Mouse (Mus musculus) stomach, postnatal 0 days (tissue): Measurements from ENCODE around the gene Nop10. TPM values are rescaled to one million over a fixed set of nuclear protein-coding genes. Genes with fewer than 3 reads are reported as not detected.

Source experiments
- ATAC-seq: fragments of 200-750 bp; cut with Nextera tagmentation; 2 replicates; pipeline ENCODE4 v1.8.0; 2017; ENCODE audit not compliant: low FRiP score, low TSS enrichment
- DNase-seq: peaks from one replicate; pipeline ENCODE4 v3.0.0-alpha.2; 2016; ENCODE audit warnings: low spot score
- H3K27ac ChIP-seq: fragments of 300-500 bp; sonication (generic); replicated peaks from 2 replicates; pipeline ENCODE4 v1.5.1; 2014; ENCODE audit warnings: mild to moderate bottlenecking, control low read depth
- H3K27me3 ChIP-seq: fragments of 300-500 bp; sonication (generic); 2 replicates; pipeline ENCODE4 v1.6.1; 2014; ENCODE audit warnings: low read length; ENCODE audit not compliant: control insufficient read depth, insufficient read depth
- H3K36me3 ChIP-seq: fragments of 300-500 bp; sonication (generic); 2 replicates; pipeline ENCODE4 v1.6.1; 2014; ENCODE audit warnings: low read length, mixed read lengths; ENCODE audit not compliant: control insufficient read depth, insufficient read depth
- H3K4me1 ChIP-seq: fragments of 300-500 bp; sonication (generic); replicated peaks from 2 replicates; pipeline ENCODE4 v1.6.1; 2014; ENCODE audit warnings: antibody characterized with exemption; ENCODE audit not compliant: control insufficient read depth, insufficient read depth
- H3K4me2 ChIP-seq: fragments of 300-500 bp; sonication (generic); replicated peaks from 2 replicates; pipeline ENCODE4 v1.6.1; 2014; ENCODE audit warnings: low read depth, mild to moderate bottlenecking, control low read depth, moderate library complexity
- H3K4me3 ChIP-seq: fragments of 300-500 bp; sonication (generic); 2 replicates; pipeline ENCODE4 v1.5.1; 2014; ENCODE audit warnings: low read depth, low read length, control low read depth
- H3K9ac ChIP-seq: fragments of 300-500 bp; sonication (generic); 2 replicates; pipeline ENCODE4 v1.6.1; 2014; ENCODE audit warnings: mild to moderate bottlenecking, low read length, control low read depth, mixed read lengths
- H3K9me3 ChIP-seq: fragments of 300-500 bp; sonication (generic); 2 replicates; pipeline ENCODE4 v1.6.1; 2016; ENCODE audit warnings: low read length; ENCODE audit not compliant: control insufficient read depth
- CTCF ChIP-seq: IDR thresholded peaks from 2 replicates; pipeline ENCODE4 v1.5.1; 2016; ENCODE audit warnings: antibody characterized with exemption, low read depth, mild to moderate bottlenecking, moderate library complexity
- EP300 ChIP-seq: optimal IDR thresholded peaks from 2 replicates; pipeline ENCODE3; 2016; ENCODE audit warnings: antibody characterized with exemption
- WGBS: fragments of 180-500 bp; shearing (Covaris S2); extraction: QIAGEN DNeasy Blood & Tissue Kit; methylation state at CpG from one replicate; pipeline ENCODE4 v1.1.7; 2014; 5-methylcytosine and 5-hydroxymethylcytosine counted together
- polyA plus RNA-seq: library from polyadenylated mRNA; unstranded; fragments of >200 nt; fragmentation: Nextera tagmentation; extraction: Ambion mirVana; gene quantifications from 2 replicates; pipeline ENCODE4 v1.2.1, GENCODE M21; 2015

Gene Nop10
- polyA plus RNA-seq, 1 experiment from 2014 or later: 172 TPM

DNA sequence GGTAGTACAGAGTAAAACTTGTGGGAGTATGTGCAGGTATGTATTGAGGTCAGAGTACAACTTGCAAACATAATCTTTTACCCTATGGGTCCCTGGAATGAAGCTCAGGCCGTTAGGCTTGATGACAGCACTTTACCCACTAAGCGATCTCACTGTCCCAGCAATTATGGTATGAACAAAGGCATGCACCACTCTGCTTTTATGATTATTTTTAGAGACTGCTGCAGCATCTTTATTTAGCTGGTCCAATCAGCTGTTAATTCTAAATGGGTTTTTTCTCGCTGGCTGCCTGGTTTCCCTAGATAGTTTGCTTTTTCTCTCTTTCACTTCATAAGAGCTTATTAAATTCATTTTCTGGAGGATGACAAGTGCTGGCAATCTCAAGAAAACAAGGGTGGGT lies 34.5 kb downstream of the Nop10 start:
- Histone ChIP-seq H3K27ac (no peak overlapping the region), H3K27me3 (no peaks in the 10 kb centered on the region), H3K9me3 (no peaks in the 10 kb centered on the region), H3K9ac (no peak overlapping the region), H3K4me2 (no peak overlapping the region), H3K4me3 (no peak overlapping the region), H3K36me3 (no peaks in the 10 kb centered on the region), H3K4me1 (no peaks in the 10 kb centered on the region)
- TF ChIP-seq CTCF (no peak), EP300 (no peak)
- 84% methylated on average over 3 of the region's 3 CpGs for WGBS
- no peak for DNase-seq
- no peak for ATAC-seq

DNA sequence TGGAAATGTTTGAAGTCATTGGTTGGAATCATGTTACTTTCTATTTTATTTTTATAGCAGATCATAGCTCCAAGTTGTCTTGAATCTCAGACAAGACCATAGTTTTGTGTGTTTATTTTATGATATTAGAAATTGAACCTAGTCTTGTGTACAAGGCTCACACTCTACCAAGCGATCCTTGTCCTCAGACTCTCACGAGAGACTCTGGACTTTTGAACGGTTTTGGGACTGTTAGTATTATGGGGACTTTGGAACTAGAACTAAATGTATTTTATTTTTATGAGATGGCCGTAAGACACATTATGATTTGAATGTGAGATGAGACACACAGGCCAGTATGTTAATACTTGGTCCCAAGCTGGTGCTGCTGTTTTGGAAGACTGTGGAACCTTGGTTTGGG lies 36.5 kb downstream of the Nop10 start:
- Histone ChIP-seq H3K9ac (no peak overlapping the region), H3K4me2 (no peak overlapping the region), H3K36me3 (no peaks in the 10 kb centered on the region), H3K4me1 (no peaks in the 10 kb centered on the region), H3K9me3 (no peaks in the 10 kb centered on the region), H3K27ac (no peak overlapping the region), H3K27me3 (no peaks in the 10 kb centered on the region), H3K4me3 (no peak overlapping the region)
- no peak for DNase-seq
- WGBS: 91% methylated on average over 4 of the region's 4 CpGs
- no peak for TF ChIP-seq CTCF
- no peak for TF ChIP-seq EP300
- no peak for ATAC-seq

DNA sequence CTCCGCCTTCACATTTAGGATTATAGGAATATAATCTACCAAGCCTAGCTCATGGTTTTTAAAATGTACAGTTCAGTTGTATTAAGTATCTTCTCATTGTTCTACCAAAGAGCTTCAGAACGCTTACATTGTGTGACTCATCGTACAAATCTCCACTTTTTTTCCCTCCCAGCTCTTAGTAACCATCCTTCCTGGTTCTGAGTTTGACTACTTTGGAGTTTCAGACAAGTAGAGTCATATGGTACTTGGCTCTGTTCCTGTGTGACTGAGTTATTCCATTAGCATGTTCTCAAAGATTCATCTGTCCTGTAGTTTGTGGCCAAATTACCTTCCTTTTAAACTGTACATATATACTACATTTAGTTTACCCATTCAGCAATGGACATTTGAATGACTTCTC lies 46.9 kb downstream of the Nop10 start:
- Histone ChIP-seq H3K4me2 (no peak overlapping the region), H3K27ac (no peak overlapping the region), H3K4me3 (no peak overlapping the region), H3K9me3 (no peaks in the 10 kb centered on the region), H3K9ac (no peak overlapping the region), H3K36me3 (no peaks in the 10 kb centered on the region), H3K27me3 (no peaks in the 10 kb centered on the region), H3K4me1 (no peaks in the 10 kb centered on the region)
- WGBS: 60% methylated on average over 3 of the region's 3 CpGs
- TF ChIP-seq EP300 (no peak), CTCF (no peak)
- ATAC-seq: no peak
- DNase-seq: no peak

DNA sequence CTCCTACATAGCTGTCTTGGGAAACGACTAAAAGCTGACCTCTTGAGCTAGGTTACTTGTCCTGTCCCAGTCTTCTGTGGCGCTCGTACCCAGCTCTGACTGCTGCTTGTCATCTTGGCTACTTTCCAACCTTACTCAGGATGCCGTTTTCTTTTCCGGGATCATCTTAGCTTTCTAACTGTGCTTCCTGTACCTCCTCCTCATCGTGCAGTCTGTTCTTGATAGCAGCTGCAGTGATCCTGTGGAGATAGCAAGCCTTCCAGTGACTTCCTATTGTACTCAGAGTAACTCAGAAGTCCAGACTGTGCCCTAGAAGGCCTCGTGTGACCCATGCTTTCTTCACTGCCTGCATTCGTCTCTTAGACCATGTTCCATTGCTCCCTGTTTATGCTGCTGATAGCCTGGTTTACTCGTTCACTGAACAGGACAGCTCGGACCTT lies 47.5 kb downstream of the Nop10 start:
- Histone ChIP-seq H3K27ac (no peak overlapping the region), H3K36me3 (no peaks in the 10 kb centered on the region), H3K27me3 (no peaks in the 10 kb centered on the region), H3K4me1 (no peaks in the 10 kb centered on the region), H3K9me3 (no peaks in the 10 kb centered on the region), H3K4me3 (no peak overlapping the region), H3K4me2 (no peak overlapping the region), H3K9ac (no peak overlapping the region)
- TF ChIP-seq CTCF (no peak), EP300 (no peak)
- 58% methylated on average over 10 of the region's 10 CpGs for WGBS
- no peak for ATAC-seq
- no peak for DNase-seq

Other genes with a start within 250 kb of the Nop10 start
- not detected in 2 replicates for gene Olfr1310, start 249.2 kb upstream of the Nop10 start, polyA plus RNA-seq
- gene Olfr1311, start 237.5 kb upstream of the Nop10 start, polyA plus RNA-seq: not detected in 2 replicates
- not detected in 2 replicates for gene Olfr1312, start 211.7 kb upstream of the Nop10 start, polyA plus RNA-seq
- not detected in 2 replicates for gene Olfr1313, start 184.1 kb upstream of the Nop10 start, polyA plus RNA-seq
- not detected in 2 replicates for gene Olfr1314, start 165.1 kb upstream of the Nop10 start, polyA plus RNA-seq
- not detected in 2 replicates for gene Olfr1315-ps1, start 146.5 kb upstream of the Nop10 start, polyA plus RNA-seq
- gene Olfr1316, start 126.9 kb upstream of the Nop10 start, polyA plus RNA-seq: not detected in 2 replicates
- gene Olfr1317, start 121.6 kb upstream of the Nop10 start, polyA plus RNA-seq: not detected in 2 replicates
- gene Olfr1318, start 107.7 kb upstream of the Nop10 start, polyA plus RNA-seq: 0.05 TPM in 1 of 2 replicates, not detected in the other
- gene Lpcat4, start 22.5 kb upstream of the Nop10 start, polyA plus RNA-seq: 40.2 and 52.0 TPM in 2 replicates
- 0.06 and 0.10 TPM in 2 replicates for gene Nutm1, start 2.6 kb upstream of the Nop10 start, polyA plus RNA-seq
- gene Slc12a6, start 3.9 kb downstream of the Nop10 start, polyA plus RNA-seq: 5.4 and 6.2 TPM in 2 replicates
- not detected in 2 replicates for gene Gm21985, start 4.4 kb downstream of the Nop10 start, polyA plus RNA-seq
- gene Emc4, start 106.1 kb downstream of the Nop10 start, polyA plus RNA-seq: 120 and 123 TPM in 2 replicates
- gene Katnbl1, start 117.3 kb downstream of the Nop10 start, polyA plus RNA-seq: 25.8 and 26.4 TPM in 2 replicates
- 23.6 and 24.5 TPM in 2 replicates for gene Emc7, start 193.1 kb downstream of the Nop10 start, polyA plus RNA-seq
- not detected in 2 replicates for gene Chrm5, start 218.8 kb downstream of the Nop10 start, polyA plus RNA-seq
- gene Aven, start 231.0 kb downstream of the Nop10 start, polyA plus RNA-seq: 3.6 and 4.7 TPM in 2 replicates